Mouse (Mus musculus): Measurements from ENCODE around the gene Crcp.
"Not testable (repeated sequence)": the region's sequence is repeated elsewhere in the genome, so short reads cannot be mapped to it uniquely, and the experiment has no call there.

Crcp gene

DNA sequence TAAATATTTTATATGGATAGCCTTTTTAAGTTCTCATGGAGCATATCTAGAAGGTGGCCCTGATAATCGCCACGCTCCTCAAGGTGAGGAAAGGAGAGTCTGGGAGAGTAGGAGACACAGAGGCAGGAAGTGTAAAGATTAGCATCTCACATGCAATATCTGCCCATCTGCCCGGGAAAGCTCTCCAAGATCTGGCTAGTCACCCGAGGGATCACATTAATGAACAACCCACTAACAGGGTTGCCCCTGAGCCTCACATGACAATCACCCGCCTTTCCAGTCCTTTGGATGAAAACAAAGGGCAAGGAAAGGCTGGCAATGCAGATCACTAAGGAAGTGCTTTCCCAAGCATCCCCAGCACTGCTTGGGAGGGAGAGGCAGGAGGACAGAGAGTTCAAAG is 2.0 kb upstream of the Crcp start:
- DNase-seq: no peak

DNA sequence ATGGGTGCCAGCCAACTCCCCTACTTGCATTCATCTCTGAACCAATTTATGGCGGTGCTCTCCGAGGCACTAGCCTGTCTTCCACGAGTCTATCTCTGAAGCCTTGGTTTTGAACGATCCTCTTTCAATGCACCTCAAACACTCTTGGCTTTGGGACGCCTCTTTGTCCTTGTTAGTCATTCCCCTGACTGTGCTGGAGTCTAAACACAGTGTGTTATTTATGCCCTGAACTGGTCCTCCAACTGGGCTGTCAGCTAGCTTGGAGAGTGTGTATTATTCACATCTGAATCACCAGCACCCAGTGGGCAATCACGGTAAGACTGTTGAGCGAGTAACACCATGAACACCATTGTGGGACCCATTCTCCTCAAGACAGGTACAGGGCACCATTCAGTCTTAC is 1.4 kb upstream of the Crcp start:
- no peak for DNase-seq

DNA sequence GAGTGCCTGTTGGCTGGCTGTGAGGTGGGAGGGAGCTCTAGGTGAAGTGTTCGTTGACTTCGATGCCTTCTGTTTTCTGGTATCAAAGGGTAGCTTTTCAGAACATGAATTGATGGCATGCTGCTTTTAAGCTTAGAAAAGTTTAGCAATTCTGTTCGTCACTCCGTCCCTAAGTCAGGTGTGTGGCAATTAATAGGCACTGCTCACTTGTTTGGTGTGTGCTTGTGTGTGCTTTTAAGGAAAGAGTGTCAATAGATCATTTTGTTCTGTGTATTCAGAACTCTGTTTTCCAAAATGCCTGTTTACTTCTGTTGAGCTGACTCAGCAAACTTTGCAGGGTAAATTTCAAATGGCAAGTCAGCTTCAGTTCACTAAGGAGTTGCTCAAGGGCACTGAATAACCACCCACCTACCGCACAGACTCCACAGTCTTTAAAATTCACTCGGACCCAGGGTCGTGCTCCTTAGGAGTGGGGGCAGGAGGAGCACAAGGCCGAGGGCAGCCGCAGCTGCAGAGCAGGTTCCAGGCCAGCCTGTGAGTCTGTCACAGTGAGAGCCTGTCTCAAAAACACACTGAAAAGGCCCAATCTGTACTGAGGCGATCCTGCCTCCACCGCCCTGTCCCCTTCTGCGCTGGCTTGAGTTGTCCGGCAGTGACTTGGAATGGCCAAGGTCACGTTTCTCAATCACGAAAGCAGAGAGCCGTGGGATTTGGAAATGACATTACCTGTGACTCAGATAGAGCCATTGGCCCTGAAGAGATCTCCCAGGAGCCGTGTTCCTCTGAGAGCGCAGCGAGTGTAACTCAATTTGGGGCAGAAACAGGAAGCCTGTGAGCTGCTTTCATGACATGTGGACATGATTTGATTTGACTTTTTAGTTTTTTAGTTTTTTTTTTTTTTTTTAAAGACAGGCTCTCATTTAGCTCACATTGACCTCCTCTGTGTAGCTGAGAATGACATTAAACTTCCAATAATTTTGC is 2.6 kb downstream of the Crcp start:
- no peak for DNase-seq

DNA sequence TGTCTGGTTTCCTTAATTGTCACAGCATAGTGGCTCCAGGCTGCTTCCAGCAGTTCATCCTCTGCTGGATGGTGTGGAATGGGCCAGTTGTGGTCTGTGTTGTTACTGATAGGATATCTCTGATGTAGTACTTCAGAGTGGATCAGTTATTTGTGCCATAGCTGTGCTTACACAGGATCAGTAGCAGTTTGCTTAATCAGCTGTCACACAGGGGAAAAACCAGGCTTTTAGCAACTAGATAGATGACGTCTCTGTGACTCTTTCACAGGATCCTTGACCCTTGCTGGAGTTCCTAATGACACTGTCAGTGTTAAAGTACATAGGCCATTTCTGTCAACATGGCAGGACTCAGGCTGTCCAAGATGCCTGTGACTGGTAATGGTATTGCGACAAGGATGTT is 4.8 kb downstream of the Crcp start:
- DNase-seq: no peak

DNA sequence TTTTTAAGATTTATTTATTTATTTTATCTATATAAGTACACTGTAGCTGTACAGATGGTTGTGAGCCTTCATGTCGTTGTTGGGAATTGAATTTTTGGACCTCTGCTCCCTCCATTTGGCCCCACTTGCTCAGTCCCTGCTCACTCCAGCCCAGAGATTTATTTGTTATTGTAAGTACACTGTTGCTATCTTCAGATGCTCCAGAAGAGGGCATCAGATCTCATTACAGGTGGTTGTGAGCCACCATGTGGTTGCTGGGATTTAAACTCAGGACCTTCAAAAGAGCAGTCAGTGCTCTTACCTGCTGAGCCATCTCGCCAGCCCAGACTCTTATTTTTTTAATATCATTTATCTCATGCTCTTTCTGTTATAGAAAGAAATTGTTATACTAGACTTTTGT is 7.2 kb downstream of the Crcp start:
- not testable (repeated sequence) for DNase-seq

DNA sequence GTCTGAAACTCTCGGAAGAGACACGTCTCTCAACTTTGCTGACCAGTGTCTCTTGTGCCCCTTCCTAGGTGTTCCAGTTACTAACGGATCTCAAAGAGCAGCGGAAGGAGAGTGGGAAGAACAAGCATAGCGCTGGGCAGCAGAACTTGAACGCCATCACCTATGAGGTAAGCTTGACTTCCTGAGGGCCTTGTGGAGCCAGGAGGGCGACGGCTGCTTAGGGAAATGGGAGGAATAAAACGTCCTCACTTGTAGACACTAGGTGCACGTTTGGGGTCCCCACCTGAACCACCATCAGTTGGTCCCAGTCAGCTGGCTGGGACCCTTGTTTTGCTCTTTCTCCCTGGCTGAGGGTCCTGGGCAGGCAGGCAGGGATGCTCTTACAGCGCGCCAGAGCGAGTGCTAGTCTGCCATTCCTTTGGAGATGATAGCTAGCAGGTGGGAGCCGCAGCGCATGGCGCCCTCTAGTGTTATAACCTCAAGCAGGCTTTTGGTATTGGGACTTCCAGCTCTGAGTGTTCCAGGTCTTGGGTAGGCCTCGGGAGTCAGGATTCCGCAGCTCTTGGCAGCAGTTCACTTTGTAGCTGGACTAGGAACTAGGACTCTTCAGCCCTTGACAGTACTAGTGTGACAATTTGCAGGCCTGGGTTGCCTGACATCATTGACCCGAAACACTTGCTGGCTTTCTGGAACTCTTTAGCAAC is 8.8 kb downstream of the Crcp start:
- peak; percentile 41 for DNase-seq

DNA sequence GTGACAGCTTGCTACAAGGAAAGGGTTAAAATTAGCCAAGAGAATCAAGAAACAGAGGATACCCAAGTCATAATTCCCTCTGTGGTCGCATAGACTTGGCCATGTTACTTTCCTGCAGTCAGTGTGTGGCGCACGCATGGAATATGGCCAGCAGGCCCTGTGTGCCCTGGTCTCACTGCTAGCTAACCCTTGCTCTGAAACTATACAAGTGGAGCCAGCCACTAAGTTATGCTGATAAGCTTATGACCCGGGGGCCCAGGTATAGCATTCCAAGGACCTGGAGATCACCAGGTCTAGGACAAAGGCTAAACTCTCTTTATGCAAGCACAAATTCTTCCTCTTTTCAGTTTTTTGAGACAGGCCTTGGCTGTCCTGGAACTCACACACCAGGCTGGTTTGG is 11.7 kb downstream of the Crcp start:
- DNase-seq: no peak

DNA sequence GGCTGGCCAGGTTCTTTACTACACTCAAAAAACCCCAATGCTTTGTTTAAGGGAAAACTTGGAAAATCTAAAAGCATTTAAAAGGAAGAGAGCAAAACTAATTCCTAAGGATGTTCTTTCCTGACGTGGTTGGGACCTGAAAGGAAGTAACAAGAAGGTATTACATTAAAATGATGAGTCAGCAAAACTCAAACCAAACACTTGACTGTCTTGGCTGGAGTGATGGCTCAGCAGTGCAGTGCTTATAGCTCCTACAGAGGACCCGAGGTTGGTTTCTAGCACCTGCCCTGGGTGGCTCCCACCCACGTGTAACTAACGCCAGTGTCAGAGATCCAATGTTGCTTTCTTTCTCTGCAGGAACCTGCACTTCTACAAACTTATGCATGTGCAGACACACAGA is 12.2 kb downstream of the Crcp start:
- DNase-seq: no peak

DNA sequence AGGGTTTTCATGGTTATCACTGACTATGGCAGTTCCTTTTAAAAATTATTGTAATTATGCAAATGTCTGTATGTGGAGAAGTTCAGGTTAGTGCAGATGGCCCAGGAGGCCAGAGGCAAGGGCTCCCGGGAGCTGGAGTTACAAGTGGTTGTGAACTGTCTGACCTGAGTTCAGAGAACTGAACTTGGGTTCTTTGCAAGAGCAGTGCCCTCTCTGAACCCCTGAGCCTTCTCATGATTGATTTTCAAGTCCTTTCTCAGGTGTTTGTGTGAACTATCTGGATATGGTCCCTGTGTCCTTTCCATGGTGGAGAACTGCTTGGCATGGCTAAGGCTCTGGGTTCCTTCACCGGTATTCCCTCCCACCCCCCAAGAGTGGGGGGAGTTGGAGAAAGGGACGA is 14.7 kb downstream of the Crcp start:
- no peak for DNase-seq

DNA sequence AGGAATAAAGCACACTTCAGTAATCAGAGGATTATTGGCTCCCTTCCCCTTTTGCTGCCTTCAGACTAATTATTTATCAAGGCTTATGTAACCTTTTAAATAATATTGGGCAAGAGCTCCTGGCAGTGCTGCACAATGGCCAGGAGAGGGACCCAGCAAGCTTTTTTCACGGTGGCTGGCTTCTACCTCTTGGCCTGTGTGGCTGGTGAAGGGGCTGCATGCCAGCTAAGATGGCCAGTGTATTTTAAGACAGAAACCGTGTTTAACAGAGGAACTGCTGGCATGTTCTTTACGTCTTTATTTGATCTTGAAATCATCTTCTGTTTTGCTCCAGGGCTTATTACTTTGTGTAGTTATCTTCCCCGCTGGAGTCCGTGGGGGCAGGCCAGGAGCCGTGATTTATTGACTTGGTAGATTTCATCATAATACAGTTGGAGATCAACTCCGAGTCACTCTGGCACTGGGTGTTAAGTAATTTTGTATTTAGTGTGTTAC is 15.2 kb downstream of the Crcp start:
- DNase-seq: no peak

DNA sequence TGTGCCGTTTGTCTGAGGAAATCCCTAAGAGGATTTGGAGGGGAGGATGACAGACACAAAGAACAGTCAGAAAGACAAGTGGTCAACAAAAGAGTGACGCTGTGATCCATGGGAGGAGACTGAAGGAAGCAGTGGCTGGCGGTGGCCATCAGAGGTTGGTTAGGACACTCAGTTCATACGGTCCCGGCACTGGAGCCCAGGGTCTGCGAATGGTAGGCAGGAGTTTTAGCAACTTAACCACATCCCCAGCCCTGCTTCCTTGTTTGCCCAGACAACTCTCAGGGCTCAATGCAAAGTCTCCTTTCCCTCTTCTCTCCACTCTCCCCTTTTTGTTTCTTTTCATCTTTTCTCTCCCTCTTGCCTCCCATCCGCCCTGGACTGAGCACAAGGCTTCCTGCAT is 17.0 kb downstream of the Crcp start:
- DNase-seq: no peak

DNA sequence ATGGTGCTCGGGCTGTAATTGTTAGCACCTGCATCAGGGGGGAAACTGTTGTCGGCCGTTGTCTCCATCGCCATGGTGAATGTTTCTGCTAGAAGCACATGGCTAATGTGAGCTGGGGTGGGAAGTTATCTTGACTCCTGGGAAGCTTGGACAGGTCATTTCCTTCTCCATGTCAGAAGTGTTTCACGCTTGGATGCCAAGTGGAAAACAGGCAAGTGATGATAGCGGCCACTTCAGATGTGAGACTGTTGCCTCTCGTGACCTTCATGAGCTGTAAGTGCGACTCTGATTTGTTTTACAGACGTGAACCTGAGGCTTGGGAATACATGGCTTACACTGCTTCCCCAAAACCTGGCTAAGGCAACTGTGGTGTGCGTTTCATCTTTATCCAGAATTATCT is 17.5 kb downstream of the Crcp start:
- no peak for DNase-seq

DNA sequence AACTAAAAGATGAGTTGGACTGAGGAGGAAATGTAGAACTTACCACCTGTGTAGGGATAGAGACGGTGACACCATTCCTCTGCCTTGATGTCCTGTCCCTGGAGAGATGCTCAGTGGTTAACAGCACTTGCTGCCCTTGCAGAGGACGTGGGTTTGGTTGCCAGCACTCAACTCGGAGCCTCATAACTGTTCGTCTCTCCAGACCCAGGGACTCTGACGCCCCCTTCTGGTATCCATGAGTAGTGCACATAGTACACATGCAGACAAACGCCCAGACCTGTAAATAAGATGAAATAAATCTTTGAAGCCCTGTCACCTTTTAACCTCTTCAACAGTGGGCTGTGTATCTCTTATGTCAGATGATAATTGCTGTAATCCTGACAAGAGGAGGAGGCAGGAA is 17.9 kb downstream of the Crcp start:
- DNase-seq: no peak

DNA sequence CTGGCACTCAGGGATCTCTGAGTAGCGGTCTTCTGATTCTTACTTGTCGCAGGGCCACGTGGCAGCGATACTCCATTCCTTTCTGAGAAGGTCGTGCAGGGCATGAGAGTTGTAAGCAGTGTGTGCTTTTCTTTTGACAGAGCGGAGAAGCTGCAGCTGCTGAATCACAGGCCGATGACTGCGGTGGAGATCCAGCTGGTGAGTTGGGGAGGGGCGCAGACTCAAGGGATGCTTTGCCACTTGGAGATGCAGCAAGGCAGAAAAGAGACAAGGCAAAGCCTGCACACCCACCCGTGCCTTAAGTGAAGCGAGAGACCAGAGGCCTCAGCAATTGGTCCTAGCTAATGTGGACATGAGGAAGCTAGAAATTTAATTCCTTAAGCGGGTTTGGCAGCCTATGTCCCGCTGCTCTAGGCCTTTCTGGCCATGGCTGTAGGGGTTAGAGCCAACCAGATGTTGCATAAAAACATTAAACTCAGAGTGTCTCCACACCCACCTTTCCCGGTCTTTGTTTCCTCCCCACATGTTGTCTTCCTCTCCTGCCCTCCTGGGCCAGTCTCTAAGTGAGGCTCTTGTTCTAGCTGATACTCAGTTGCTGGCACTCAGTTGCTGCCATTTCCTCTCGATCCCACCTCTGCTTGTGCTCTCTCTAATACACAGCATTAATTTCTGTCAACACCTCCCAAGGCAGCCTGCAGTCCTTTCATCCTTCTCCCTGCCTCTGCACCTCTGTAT is 19.9 kb downstream of the Crcp start:
- DNase-seq: no peak

DNA sequence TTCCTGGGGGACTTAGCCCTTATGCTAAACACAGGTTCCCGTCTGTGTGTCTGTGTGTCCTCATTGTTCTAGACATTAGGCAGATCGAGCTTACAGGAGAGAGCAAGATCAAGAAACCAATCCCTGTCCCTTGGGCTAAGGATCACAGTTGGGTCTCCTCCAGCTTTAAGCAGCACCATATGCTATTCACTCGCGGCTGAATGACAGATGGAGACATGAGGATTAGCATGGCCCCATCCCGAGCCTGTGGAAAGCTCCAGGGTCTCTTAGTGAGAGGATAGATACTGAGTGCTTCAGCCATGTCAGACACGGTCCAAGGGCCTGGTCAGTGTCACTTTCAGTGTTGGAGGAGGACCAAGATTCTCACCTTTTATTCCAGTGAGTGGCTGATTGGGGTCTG is 21.3 kb downstream of the Crcp start:
- DNase-seq: no peak

DNA sequence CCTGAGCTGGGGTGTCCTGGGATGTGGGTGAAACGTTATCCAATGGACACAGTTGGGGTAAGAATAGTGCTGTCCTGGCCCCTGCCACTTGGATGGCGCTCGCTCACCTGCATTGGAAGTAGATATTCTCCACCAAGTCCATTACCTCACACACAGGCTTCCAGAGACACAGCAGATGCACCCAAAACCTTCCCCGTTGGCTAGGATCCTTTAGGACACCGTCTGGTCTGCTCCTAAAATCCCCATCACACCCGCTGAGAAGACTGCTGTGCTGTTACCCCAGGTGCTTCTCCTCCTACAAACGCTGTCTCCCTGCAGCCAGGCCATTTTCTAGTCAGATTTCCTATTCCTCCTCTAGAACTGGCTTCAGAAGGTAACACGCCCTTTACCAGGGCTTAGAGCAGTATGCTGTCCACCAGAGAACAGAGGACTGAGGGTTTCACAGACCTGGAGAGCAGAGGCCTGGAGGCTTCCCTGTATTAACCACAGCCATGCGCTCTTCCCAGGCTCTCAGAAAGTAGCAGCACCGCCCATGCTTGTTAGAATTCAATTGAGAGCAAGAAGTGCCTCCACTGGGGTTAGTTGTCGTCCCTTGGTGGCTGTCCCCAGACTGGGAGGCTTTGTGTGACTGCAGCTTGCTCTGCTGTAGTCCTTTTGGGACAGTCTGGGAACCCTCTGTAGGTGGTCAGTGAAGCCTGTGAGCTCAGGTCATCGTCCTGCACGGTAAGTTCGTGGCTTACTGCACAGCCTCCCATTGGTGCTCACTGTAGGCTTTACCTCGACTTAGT is 22.2 kb downstream of the Crcp start:
- no peak for DNase-seq

DNA sequence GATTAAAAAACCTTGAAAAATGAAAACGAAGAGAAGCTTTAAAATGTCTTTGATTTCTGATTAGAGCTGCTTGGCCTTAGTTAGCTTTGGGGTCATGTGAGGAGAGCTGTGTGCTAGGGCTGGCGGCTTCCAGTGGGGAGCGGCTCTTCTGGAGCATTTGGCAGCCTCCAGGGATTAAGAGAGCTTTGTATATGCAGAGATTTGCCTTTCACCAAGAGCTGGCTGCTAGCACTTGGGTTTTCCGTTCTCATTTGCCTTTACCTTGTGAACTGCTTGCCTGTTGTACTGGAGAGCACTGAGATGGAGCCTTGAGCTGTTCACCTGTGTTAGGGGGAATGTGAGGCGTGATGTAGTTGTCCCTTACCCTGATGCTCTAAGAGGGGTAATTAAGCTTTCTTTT is 23.4 kb downstream of the Crcp start:
- no peak for DNase-seq

DNA sequence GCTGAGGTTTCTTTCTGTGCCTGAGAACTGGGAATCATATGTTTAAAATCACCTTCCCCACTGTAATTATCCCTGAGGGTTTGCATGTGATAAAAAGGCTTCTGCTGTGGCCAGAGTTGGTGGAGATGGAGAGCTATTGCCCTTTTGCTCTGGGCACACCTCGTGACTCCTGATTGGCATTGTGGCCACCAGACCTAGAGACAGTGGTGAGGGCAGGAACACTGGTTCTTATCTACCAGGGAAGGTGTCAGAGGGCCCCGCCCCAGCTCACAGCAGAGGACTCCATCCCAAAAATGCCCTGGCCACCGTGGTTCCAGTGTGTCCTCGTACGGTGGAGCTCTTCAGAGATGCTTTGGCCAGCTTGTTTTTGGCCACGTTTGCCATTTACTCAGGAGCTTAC is 23.9 kb downstream of the Crcp start:
- no peak for DNase-seq

DNA sequence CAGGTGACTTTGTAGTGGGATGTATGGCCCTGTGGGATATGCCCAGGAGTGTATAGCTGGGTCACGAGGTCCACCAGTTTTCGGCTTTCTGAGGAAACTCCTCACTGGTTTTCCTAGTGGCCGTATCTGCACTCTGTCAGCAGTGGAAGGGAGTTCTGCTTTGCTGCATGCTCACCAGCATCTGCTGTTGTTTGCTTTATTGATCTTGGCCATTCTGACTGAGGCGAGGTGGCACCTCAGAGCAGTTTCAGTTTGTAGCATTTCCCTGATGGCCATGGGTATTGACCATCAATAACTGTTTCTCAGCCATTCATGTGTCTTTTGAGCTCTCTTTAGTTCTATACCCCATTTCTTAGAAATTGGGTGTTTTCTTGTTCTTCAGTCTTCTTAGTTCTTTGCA is 26.6 kb downstream of the Crcp start:
- no peak for DNase-seq

DNA sequence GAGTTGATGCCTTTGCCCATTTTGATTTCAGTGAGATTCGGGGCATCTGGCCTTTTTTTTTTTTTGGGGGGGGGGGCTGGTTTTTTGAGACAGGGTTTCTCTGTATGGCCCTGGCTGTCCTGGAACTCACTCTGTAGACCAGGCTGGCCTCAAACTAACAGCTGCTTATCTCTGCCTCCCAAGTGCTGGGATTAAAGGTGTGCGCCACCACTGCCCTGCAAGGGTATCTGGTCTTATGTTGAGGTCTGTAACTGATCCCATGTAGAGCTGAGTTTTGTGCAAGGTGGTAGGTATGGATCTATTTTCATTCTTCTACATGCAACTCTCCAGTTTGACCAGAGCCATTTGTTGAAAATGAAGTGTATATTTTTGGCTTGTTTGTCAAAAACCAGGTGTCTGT is 27.2 kb downstream of the Crcp start:
- DNase-seq: no peak

DNA sequence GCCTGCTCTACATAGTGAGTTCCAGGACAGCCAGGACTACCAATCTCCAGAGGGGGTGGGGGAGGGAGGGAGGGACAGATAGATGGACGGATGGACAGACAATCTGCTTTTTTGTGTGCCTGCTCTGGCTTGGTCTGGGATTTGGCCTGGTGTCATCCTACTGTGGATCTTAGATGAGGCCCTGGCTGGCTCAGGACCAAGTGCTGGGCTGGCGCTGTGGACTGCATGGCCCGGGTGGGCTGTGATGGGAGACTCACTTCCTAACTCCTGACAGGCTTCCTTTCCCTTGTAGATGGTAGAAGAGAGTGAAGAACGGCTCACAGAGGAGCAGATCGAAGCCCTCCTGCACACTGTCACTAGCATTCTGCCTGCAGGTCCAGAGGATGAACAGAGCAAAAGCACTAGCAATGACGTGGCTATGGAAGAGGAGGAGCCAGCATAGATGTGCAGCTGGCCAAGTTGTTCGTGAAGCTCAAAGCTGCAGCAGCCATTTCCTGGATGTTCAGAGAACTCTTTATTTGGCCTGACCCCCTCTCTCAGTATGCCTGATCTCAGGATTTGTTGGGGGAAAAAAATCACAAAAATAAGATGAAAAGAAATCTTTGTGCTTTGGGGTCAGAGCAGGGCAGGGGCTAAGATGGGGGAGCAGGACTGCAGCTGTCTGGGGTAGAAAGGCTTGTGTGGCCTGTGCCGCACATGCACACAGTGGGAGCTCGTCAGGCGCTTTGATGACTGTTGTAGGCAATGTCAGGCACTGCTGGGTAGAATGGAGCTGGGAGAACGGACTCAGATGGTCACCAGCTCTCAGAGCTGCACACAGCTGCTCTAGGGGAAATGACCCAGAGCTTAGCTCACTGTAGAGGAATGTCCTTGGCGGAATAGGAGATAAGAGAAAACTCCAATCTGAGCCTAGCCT is 30.6 kb downstream of the Crcp start:
- DNase-seq: no peak

DNA sequence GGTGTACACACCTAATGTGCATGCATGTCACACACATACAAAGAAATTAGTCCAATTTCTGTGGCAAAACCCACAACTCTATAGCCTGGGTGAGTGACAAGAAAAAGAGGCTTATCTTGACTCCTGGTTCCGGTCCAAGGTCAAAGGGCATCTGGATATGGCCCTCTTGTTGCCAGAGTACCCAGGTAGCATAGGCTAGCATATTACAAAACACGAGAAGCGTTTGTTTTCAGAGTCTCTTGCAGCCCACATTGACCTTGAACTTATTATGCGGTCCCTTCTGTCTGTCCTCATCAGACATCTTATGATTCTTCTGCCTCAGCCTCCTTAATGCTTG is 31.2 kb downstream of the Crcp start:
- no peak for DNase-seq
